Mouse (Mus musculus) lung, embryonic 14.5 days (tissue): Measurements from ENCODE around the gene Foxp1. TPM values are rescaled to one million over a fixed set of nuclear protein-coding genes. Genes with fewer than 3 reads are reported as not detected.
A peak's percentile ranks its signal among the peaks of the same experiment; 100 is the strongest.

Experiments
- ATAC-seq: fragments of 200-750 bp; cut with Nextera tagmentation; 2 replicates; pipeline ENCODE4 v1.8.0; 2017; ENCODE audit warnings: mild to moderate bottlenecking, moderate TSS enrichment, moderate library complexity; ENCODE audit not compliant: insufficient read depth
- DNase-seq: peaks from one replicate; pipeline ENCODE4 v3.0.0-alpha.2; 2015
- H3K27ac ChIP-seq: fragments of 300-500 bp; sonication (generic); 2 replicates; pipeline ENCODE4 v1.5.1; 2014; ENCODE audit warnings: low read depth, mild to moderate bottlenecking, moderate library complexity
- H3K27me3 ChIP-seq: fragments of 300-500 bp; sonication (generic); 2 replicates; pipeline ENCODE4 v1.6.1; 2014; ENCODE audit warnings: low read length, control low read depth; ENCODE audit not compliant: insufficient read depth
- H3K36me3 ChIP-seq: fragments of 300-500 bp; sonication (generic); 2 replicates; pipeline ENCODE4 v1.6.1; 2014; ENCODE audit warnings: control low read depth; ENCODE audit not compliant: insufficient read depth
- H3K4me1 ChIP-seq: fragments of 300-500 bp; sonication (generic); 2 replicates; pipeline ENCODE4 v1.6.1; 2014; ENCODE audit warnings: antibody characterized with exemption, control low read depth; ENCODE audit not compliant: insufficient read depth
- H3K4me2 ChIP-seq: fragments of 300-500 bp; sonication (generic); 2 replicates; pipeline ENCODE4 v1.6.1; 2014; ENCODE audit warnings: mild to moderate bottlenecking
- H3K4me3 ChIP-seq: fragments of 300-500 bp; sonication (generic); 2 replicates; pipeline ENCODE4 v1.5.1; 2014; ENCODE audit warnings: low read depth, low read length
- H3K9ac ChIP-seq: fragments of 300-500 bp; sonication (generic); 2 replicates; pipeline ENCODE4 v1.6.1; 2014
- H3K9me3 ChIP-seq: fragments of 300-500 bp; sonication (generic); 2 replicates; pipeline ENCODE4 v1.6.1; 2016; ENCODE audit warnings: low read depth, low read length, control low read depth
- CTCF ChIP-seq: IDR thresholded peaks from 2 replicates; pipeline ENCODE4 v1.5.1; 2016; ENCODE audit warnings: antibody characterized with exemption, low read depth
- WGBS: fragments of 180-500 bp; shearing (Covaris S2); extraction: QIAGEN DNeasy Blood & Tissue Kit; methylation state at CpG from one replicate; pipeline ENCODE4 v1.1.7; 2014; 5-methylcytosine and 5-hydroxymethylcytosine counted together
- polyA plus RNA-seq: library from polyadenylated mRNA; unstranded; fragments of >200 nt; fragmentation: Nextera tagmentation; extraction: Ambion mirVana; gene quantifications from 2 replicates; pipeline ENCODE4 v1.2.1, GENCODE M21; 2014

Gene Foxp1
- polyA plus RNA-seq, 1 experiment from 2014 or later, result 111 TPM

DNA sequence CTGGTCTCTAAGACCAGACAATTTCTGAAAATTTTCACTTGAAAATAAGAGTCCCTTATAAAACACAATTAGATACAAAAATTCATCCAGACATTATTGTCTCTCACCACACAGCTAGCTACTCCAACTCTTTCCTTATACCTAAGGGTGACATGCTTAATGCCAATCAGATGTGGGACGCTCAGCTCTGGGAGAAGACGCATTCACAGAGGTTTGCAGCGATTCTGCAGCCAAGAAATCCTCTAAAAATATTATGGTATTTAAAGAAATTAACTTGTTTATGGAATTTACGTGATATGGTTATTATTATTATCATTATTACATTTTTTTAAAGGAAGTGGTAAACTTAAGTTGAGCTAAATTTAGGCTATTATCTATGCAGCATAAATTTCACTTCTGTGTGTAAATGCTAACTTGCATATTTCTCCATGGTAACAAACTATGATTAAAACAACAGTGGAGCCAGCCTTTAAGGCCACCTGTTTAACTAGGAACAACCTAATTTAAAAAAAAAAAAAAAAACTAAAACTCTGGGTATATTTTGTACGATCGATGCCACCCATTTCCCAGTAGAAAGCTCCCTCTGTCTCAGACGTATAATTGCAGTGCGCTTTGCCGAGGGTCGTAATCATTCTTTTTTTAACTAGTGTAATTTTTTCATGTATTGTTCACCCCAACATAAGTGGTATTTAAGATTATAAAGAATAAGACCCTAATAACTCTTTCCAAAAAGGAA is 182.4 kb downstream of the Foxp1 start:
- TF ChIP-seq CTCF, result no peak
- H3K4me1 ChIP-seq, result no peaks in the 10 kb centered on the region
- no peaks in the 10 kb centered on the region for H3K36me3 ChIP-seq
- 82% methylated on average over 10 of the region's 10 CpGs for WGBS
- no peak overlapping the region for H3K9ac ChIP-seq
- H3K9me3 ChIP-seq, result no peaks in the 10 kb centered on the region
- no peak for ATAC-seq
- no peak overlapping the region for H3K27ac ChIP-seq
- no peak overlapping the region for H3K4me2 ChIP-seq
- H3K4me3 ChIP-seq, result no peak overlapping the region
- no peaks in the 10 kb centered on the region for H3K27me3 ChIP-seq
- DNase-seq, result no peak

DNA sequence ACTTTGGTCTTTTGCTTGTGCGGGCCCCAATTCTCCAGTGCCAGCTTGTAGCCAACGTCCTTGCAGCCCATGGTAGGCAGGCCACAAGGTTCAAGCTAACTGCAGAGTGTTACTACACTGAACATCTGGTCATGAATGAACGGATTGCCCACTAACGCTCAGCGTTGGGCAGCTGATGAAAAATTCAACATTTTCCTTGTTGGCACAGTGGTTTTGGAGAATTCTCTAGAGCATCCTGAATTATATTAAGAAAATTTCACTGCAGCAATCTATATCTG is 183.2 kb downstream of the Foxp1 start:
- no peak for DNase-seq
- H3K4me1 ChIP-seq, result no peaks in the 10 kb centered on the region
- H3K27me3 ChIP-seq, result no peaks in the 10 kb centered on the region
- ATAC-seq, result no peak
- WGBS, result 46% methylated on average over 5 of the region's 5 CpGs
- no peak overlapping the region for H3K27ac ChIP-seq
- no peak overlapping the region for H3K4me2 ChIP-seq
- no peaks in the 10 kb centered on the region for H3K36me3 ChIP-seq
- no peak overlapping the region for H3K4me3 ChIP-seq
- no peak overlapping the region for H3K9ac ChIP-seq
- no peak for TF ChIP-seq CTCF
- H3K9me3 ChIP-seq, result no peaks in the 10 kb centered on the region

- DNase-seq (no peak), ATAC-seq (no peak)
- TF ChIP-seq CTCF, result no peak
- no peaks in the 10 kb centered on the region for H3K36me3 ChIP-seq
- 50% methylated on average over 9 of the region's 9 CpGs for WGBS
- H3K4me1 ChIP-seq, result no peaks in the 10 kb centered on the region
- no peaks in the 10 kb centered on the region for H3K27me3 ChIP-seq
- H3K4me3 ChIP-seq, result no peak overlapping the region
- H3K9me3 ChIP-seq, result no peaks in the 10 kb centered on the region
- H3K4me2 ChIP-seq, result no peak overlapping the region
- no peak overlapping the region for H3K9ac ChIP-seq
- H3K27ac ChIP-seq, result no peak overlapping the region
Measured at GRCm38 (mm10) chr6:99338593-99339342, 183.8 kb downstream of the Foxp1 start.

- no peaks in the 10 kb centered on the region for H3K4me1 ChIP-seq
- H3K27ac ChIP-seq, result peak overlapping the region; percentile 8; the same call in 1 of the 2 replicates
Measured at GRCm38 (mm10) chr6:99338174-99338573, 184.3 kb downstream of the Foxp1 start.

GRCm38 (mm10) chr6:99337575-99337974 is 184.9 kb downstream of the Foxp1 start:
- Histone ChIP-seq H3K36me3 (no peaks in the 10 kb centered on the region), H3K27ac (peak overlapping the region; percentile 8), H3K27me3 (no peaks in the 10 kb centered on the region), H3K4me3 (no peak overlapping the region), H3K4me1 (no peaks in the 10 kb centered on the region), H3K9ac (no peak overlapping the region), H3K4me2 (no peak overlapping the region), H3K9me3 (no peaks in the 10 kb centered on the region)
- no peak for DNase-seq
- ATAC-seq, result no peak
- no peak for TF ChIP-seq CTCF
- 24% methylated on average over 6 of the region's 6 CpGs for WGBS

More at GRCm38 (mm10) chr6:99338174-99338573, 184.3 kb downstream of the Foxp1 start:
- ATAC-seq (no peak), DNase-seq (no peak)
- Histone ChIP-seq H3K36me3 (no peaks in the 10 kb centered on the region), H3K9ac (no peak overlapping the region), H3K4me2 (no peak overlapping the region), H3K27me3 (no peaks in the 10 kb centered on the region), H3K9me3 (no peaks in the 10 kb centered on the region), H3K4me3 (no peak overlapping the region)
- no peak for TF ChIP-seq CTCF
- 28% methylated on average over 3 of the region's 3 CpGs for WGBS

DNA sequence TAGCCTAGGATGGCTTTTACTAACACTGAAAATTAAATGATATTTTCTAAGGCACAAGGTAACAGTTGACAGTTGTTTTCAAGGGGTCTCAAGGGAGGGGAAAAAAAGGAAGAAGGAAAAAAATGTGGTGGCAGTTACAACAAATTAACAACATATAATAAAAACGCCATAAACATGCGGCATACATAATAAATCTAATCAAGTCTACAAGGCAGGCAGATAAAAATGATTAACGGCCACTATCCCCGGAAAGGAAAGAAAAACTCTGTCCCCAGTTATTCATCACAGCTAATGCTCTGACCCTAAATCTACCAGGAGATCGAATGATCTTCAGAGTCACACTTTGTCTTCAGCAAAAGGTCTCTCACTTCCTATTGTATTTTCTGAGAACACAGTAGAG is 186.3 kb downstream of the Foxp1 start:
- Histone ChIP-seq H3K27me3 (no peaks in the 10 kb centered on the region), H3K36me3 (no peaks in the 10 kb centered on the region), H3K9me3 (no peaks in the 10 kb centered on the region), H3K9ac (no peak overlapping the region), H3K27ac (no peak overlapping the region), H3K4me1 (no peaks in the 10 kb centered on the region), H3K4me3 (no peak overlapping the region), H3K4me2 (no peak overlapping the region)
- no peak for DNase-seq
- WGBS, result 36% methylated on average over 5 of the region's 5 CpGs
- no peak for TF ChIP-seq CTCF
- no peak for ATAC-seq

DNA sequence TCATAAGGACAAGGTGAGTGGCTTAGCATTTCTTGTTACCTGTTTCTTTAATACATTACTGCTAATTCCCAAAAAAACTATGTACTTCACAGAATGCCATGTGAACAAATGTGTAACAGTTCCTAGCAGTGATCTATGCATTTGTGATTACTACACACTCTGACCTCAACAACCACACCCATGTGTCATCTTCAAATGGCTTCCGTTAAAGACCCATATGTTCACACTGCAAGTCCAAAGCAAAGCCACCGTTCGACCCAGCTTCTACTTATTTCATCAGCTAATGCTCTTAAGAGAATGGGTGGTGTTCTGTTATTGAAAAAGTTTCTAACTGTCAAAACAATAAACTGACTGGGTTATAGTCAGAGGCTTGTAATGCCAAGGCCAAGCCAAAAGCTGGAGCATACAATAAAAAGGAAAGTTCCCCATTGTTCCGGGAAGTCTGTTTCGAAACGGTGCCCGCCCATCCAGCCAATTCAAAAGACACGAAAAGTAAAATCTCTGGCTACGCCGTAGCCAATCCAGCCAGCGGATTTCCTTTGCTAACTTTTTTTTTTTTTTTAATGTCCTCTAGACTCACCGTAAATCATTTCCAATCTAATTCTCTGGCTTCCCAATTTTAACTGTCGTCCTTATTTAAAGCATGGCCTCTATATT is 187.2 kb downstream of the Foxp1 start:
- DNase-seq (no peak), ATAC-seq (no peak)
- Histone ChIP-seq H3K4me3 (no peak overlapping the region), H3K9ac (no peak overlapping the region), H3K4me2 (no peak overlapping the region), H3K4me1 (no peaks in the 10 kb centered on the region), H3K27ac (no peak overlapping the region), H3K9me3 (no peaks in the 10 kb centered on the region), H3K27me3 (no peaks in the 10 kb centered on the region), H3K36me3 (no peaks in the 10 kb centered on the region)
- no peak for TF ChIP-seq CTCF
- 73% methylated on average over 13 of the region's 13 CpGs for WGBS
